Mouse (Mus musculus) spleen, adult 2 months (tissue): ENCODE measurements around the gene Pdpk1.

Experiments
- CTCF ChIP-seq: fragments of 200-500 bp; IDR thresholded peaks from 2 replicates; pipeline ENCODE4 v1.5.1; 2011; ENCODE audit warnings: mild to moderate bottlenecking, inconsistent platforms; ENCODE audit not compliant: insufficient read depth, insufficient read length, insufficient replicate concordance; ENCODE audit errors: extremely low read depth
- POLR2A ChIP-seq: fragments of 200-500 bp; IDR thresholded peaks from 2 replicates; pipeline ENCODE4 v1.6.1; 2011; ENCODE audit warnings: low read depth, low read length, inconsistent platforms

DNA sequence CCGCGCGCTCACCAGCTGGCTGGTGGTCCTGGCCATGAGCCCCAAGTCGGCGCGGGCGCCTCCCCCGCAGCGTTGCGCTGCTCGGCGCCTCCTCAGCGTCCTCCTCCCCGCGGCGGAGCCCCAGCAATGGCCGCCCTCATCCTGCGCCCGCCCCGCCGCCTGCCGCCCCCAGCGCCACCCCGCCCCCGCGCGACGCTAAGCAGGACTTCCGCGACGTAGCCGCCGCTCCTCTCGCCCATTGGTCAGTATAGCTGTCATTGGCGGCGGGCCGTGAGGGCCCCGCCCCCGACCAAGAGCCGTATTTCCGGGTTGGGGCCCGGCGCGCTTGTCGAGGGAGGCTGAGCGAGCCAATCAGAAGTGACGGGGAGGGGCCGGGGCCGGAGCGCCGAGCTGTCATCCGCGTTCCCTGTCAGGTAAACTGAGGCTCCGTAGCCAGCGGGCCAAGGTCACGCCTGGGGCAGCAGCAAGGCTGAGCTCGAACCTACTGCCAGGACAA lies 9.3 kb downstream of the Pdpk1 start:
- TF ChIP-seq POLR2A (peak; percentile 41), CTCF (no peak)
